Mouse (Mus musculus) urinary bladder, postnatal 14 days (tissue): ENCODE measurements at regions not wholly inside any gene's neighbourhood (a gene's known extent, or its start where the extent isn't known, plus 50 kb on each side); places are given as distances from the start of the nearest gene placed in this dataset.
"Not testable (repeated sequence)": the region's sequence is repeated elsewhere in the genome, so short reads cannot be mapped to it uniquely, and the experiment has no call there.

Experiments used
- DNase-seq: peaks from one replicate; pipeline ENCODE4 v3.0.0; 2021; ENCODE audit warnings: low spot score

- not testable (repeated sequence) for DNase-seq
These were observed 108.5 kb upstream of the Fgf16 start for GRCm38 (mm10) chrX:105655591-105655990.

- no peak for DNase-seq
These were observed 93.5 kb upstream of the Fgf16 start for GRCm38 (mm10) chrX:105670531-105670930.

DNA sequence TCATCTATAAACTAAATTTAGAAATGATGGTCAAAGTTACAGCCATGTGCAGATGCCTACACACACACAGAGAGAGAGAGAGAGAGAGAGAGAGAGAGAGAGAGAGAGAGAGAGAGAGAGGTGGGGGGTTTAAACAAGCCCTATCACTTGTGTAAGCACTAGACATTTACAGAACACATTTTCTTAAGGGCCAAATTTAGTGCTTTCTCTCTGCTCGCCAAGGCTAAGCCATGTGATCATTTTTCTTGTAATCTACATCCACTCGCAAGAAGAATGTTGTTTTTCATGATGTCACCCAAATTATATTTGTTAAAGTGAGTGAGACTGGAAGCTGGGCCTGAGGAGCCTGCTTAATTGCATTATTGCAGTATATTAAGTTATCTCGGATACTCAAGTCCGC is 92.8 kb upstream of the Fgf16 start:
- DNase-seq: no peak

DNA sequence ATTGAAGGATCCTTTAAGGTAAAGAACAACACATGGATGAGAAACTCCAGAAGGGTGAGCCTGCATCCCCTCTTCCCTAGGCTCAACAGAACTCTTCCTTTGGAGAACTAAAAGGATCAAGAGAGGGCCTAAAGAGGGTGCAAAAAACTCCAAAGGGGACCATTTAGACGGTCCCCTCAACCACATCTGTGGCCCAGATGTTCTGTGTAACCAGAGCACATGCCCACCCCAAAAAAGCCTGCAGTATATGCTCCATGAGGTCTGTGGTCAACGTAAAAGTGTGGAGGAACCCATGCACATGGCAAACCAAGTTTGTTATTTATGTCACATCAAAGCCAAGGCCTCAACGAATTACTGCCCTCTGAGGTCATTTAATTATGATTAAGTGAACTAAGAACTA is 89.2 kb upstream of the Fgf16 start:
- DNase-seq: no peak

GRCm38 (mm10) chrX:105683678-105684077 is 80.4 kb upstream of the Fgf16 start:
- no peak for DNase-seq

- DNase-seq: peak; percentile 14
These were observed 79.6 kb upstream of the Fgf16 start for GRCm38 (mm10) chrX:105684433-105684832.

GRCm38 (mm10) chrX:105710676-105711241 is 53.3 kb upstream of the Fgf16 start:
- no peak for DNase-seq
